Mouse (Mus musculus): Measurements from ENCODE around the gene Cdcp2. TPM values are rescaled to one million over a fixed set of nuclear protein-coding genes. Genes with fewer than 3 reads are reported as not detected.

Gene Cdcp2
- not detected in 2 replicates for polyA plus RNA-seq (2015; fragmentation: Nextera tagmentation; extraction: Ambion mirVana)

DNA sequence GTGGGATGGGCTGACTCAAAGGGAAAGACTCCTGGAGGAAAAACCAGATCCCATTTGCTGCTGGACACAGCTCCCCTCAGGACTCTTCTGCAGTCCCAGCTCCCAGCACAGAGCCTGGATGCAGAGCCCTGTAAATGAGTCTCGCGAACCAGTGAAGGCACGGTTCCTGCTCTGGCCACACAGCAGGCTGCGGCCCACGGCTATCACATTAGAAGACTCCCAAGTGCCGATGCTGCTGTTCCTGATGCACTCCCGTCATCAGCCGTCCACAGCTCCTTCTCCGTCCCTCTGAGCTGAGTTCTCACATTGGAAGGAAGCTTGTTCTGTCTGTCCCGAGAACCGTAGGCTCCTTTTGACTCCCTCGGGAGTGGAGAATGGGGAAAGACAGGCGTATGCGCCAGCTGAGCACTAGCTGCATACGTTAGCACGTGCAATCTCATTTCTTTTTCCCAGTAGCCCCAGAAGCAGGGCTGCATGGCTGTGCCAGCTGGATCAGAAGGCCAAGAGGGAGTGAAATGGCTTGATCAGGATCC, at the start of gene Cdcp2:
TSS of gene Cdcp2 (plus strand) at position 51 of the 533 bp plus-strand sequence.
- H3K4me3 ChIP-seq (ENCODE audit: low read length), result no peak within 1 kb of the TSS
- no peak within 1 kb of the TSS for H3K27ac ChIP-seq (ENCODE audit: low read length)
- H3K4me1 ChIP-seq (ENCODE audit: control insufficient read depth, insufficient read depth, low read length), result peaks cover 6% of the 10 kb centered on the region; the same call in 1 of the 2 replicates
- no peaks in the 10 kb centered on the region for H3K27me3 ChIP-seq (replicated peaks; ENCODE audit: control insufficient read depth, insufficient read depth, low read length)
- ATAC-seq, result no peak
- H3K4me2 ChIP-seq (ENCODE audit: low read depth, low read length), result no peak within 1 kb of the TSS
- H3K9me3 ChIP-seq (ENCODE audit: control insufficient read depth, low read length), result no peaks in the 10 kb centered on the region
- WGBS, result 69% methylated on average over 16 of the region's 16 CpGs
- no peaks in the 10 kb centered on the region for H3K36me3 ChIP-seq (ENCODE audit: control insufficient read depth, insufficient read depth, low read length)
- peak within 1 kb of the TSS; percentile 8; the same call in 1 of the 2 replicates for H3K9ac ChIP-seq (ENCODE audit: low read depth, low read length)

DNA sequence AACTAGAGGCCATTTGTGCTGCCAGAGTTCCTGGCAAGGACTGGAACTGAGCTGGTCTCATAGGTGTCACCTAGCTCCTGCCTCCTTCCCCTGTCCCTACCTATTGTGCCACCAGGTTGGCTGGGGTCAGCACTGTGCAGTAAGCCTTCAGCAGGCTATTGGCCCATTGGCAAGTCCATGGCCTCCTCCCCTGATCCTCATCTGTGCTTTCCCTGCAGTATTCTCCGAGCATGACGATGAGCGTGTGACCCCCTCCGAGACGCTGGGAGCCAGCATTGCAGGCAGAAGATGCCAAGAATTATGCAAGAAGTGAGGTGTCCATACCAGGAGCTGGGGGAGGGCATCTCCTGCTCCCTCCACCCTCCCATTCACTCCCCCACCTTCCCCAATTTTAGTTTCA, 48.9 kb upstream of the Cdcp2 start:
- Histone ChIP-seq H3K36me3 (ENCODE audit: control insufficient read depth, insufficient read depth, low read length) (peaks cover 18% of the 10 kb centered on the region), H3K4me2 (ENCODE audit: low read depth, low read length) (no peak overlapping the region), H3K9ac (ENCODE audit: low read depth, low read length) (no peak overlapping the region), H3K9me3 (ENCODE audit: control insufficient read depth, low read length) (no peaks in the 10 kb centered on the region), H3K27ac (ENCODE audit: low read length) (no peak overlapping the region), H3K4me3 (ENCODE audit: low read length) (no peak overlapping the region), H3K27me3 (replicated peaks; ENCODE audit: control insufficient read depth, insufficient read depth, low read length) (no peaks in the 10 kb centered on the region), H3K4me1 (ENCODE audit: control insufficient read depth, insufficient read depth, low read length) (no peaks in the 10 kb centered on the region)
- no peak for ATAC-seq
- 93% methylated on average over 5 of the region's 5 CpGs for WGBS

DNA sequence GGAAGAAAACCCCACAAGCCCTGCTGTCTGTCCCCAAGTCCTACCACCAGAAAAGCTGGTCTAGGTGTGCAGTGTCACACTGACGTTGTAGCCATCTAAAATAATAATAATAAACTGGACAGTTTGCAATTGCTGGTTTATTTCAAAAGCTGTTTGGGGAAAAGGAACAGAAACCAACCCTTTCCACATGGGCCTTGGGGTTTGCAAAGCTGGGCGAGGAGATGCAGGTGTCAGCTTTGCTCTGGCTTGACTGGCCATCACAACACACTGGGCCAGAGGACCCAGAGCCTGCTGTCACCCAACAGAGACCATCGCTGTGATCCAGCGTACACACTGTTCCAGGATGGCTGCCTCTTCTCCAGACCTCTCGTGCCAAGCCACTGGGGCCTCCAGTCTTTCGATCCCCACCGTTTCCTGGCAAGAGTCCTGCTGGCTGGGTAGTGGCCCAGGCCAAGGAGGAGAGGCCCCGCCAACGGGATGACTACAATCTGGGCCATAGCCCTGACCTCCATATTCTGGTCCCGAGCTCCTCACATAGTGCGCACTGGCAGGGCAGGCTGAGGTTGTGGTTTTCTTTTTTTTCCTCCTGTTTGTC, 48.0 kb upstream of the Cdcp2 start:
- 88% methylated on average over 11 of the region's 11 CpGs for WGBS
- Histone ChIP-seq H3K4me1 (ENCODE audit: control insufficient read depth, insufficient read depth, low read length) (no peaks in the 10 kb centered on the region), H3K4me3 (ENCODE audit: low read length) (no peak overlapping the region), H3K4me2 (ENCODE audit: low read depth, low read length) (no peak overlapping the region), H3K27ac (ENCODE audit: low read length) (no peak overlapping the region), H3K9ac (ENCODE audit: low read depth, low read length) (no peak overlapping the region), H3K36me3 (ENCODE audit: control insufficient read depth, insufficient read depth, low read length) (peaks cover 16% of the 10 kb centered on the region), H3K27me3 (replicated peaks; ENCODE audit: control insufficient read depth, insufficient read depth, low read length) (no peaks in the 10 kb centered on the region), H3K9me3 (ENCODE audit: control insufficient read depth, low read length) (no peaks in the 10 kb centered on the region)
- no peak for ATAC-seq

DNA sequence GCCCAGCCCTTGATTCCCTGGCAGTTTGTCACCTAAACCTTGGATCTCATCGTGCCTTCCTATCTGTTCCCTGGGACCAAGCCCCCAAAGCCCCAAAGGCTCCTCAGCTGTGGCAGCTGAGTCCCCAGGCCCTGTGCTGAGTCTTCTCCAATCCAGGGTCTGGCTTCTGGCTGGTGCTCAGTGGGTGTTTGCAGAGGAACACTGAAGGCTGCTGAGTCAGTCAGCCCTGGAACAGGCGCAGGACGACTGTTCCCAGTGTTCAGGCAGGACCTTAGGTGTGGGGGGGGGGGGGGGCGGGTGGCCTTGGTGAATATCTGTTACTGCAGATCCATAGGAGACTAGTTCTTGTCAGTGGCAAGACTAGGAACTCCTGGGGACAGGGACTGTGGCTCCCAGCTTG, 44.8 kb upstream of the Cdcp2 start:
- no peak overlapping the region for H3K27ac ChIP-seq (ENCODE audit: low read length)
- H3K9ac ChIP-seq (ENCODE audit: low read depth, low read length), result no peak overlapping the region
- peaks cover 10% of the 10 kb centered on the region for H3K36me3 ChIP-seq (ENCODE audit: control insufficient read depth, insufficient read depth, low read length)
- no peak overlapping the region for H3K4me3 ChIP-seq (ENCODE audit: low read length)
- H3K27me3 ChIP-seq (replicated peaks; ENCODE audit: control insufficient read depth, insufficient read depth, low read length), result no peaks in the 10 kb centered on the region
- no peaks in the 10 kb centered on the region for H3K9me3 ChIP-seq (ENCODE audit: control insufficient read depth, low read length)
- WGBS, result 47% methylated on average over 4 of the region's 4 CpGs
- H3K4me2 ChIP-seq (ENCODE audit: low read depth, low read length), result no peak overlapping the region
- no peaks in the 10 kb centered on the region for H3K4me1 ChIP-seq (ENCODE audit: control insufficient read depth, insufficient read depth, low read length)
- no peak for ATAC-seq

DNA sequence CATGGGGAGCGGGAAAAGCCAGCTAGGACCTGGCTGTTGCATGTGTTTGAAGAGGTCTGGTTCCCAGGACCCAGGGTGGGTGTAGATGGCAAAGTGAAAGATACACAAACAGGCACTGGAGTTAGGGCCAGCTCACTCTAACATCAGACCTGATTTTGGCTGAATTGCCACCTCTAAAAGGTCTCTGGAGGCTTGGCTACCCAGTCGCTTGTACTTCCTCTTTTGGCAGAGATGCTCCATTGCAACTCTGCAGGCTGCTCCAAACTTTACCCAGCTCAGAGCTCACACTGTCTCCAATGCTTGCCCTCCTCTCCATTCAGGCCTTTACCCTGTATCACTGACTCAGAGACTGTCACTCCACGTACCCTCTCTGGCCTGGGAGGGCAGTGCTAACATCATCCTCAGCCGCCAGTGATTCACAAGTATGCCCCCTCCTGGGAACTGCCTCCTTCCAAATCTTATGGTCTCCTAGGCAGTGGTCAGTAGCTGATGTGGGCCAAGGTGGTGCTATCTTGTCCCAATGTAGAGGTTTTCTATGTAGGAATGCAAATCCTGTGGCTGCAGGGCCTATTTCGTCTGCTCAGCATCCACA, 43.6 kb upstream of the Cdcp2 start:
- no peak overlapping the region for H3K27ac ChIP-seq (ENCODE audit: low read length)
- WGBS, result 57% methylated on average over 5 of the region's 5 CpGs
- no peak overlapping the region for H3K4me3 ChIP-seq (ENCODE audit: low read length)
- H3K4me2 ChIP-seq (ENCODE audit: low read depth, low read length), result no peak overlapping the region
- no peaks in the 10 kb centered on the region for H3K9me3 ChIP-seq (ENCODE audit: control insufficient read depth, low read length)
- no peaks in the 10 kb centered on the region for H3K27me3 ChIP-seq (replicated peaks; ENCODE audit: control insufficient read depth, insufficient read depth, low read length)
- H3K9ac ChIP-seq (ENCODE audit: low read depth, low read length), result no peak overlapping the region
- no peaks in the 10 kb centered on the region for H3K4me1 ChIP-seq (ENCODE audit: control insufficient read depth, insufficient read depth, low read length)
- H3K36me3 ChIP-seq (ENCODE audit: control insufficient read depth, insufficient read depth, low read length), result peaks cover 3% of the 10 kb centered on the region; the same call in 1 of the 2 replicates
- ATAC-seq, result no peak

DNA sequence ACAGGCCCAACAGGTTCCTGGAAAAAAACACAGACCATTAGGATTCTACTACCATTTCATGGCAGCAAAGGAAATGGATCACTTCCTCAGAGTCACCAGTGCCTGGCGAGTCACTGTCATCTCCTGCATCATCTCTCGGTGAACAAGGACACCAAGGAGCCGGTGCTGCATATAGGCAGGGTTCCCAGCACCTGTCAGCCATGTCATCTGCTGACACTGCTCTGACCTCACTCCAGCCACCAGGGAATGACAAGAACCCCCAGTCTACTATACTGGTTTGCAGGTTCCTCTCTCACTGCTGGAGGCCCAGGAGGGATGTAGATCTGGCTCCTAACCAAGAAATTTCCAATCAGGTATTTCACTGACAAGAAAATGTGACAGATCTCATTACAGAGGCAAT, 40.6 kb upstream of the Cdcp2 start:
- Histone ChIP-seq H3K4me1 (ENCODE audit: control insufficient read depth, insufficient read depth, low read length) (no peaks in the 10 kb centered on the region), H3K36me3 (ENCODE audit: control insufficient read depth, insufficient read depth, low read length) (peaks cover 3% of the 10 kb centered on the region; the same call in 1 of the 2 replicates)

DNA sequence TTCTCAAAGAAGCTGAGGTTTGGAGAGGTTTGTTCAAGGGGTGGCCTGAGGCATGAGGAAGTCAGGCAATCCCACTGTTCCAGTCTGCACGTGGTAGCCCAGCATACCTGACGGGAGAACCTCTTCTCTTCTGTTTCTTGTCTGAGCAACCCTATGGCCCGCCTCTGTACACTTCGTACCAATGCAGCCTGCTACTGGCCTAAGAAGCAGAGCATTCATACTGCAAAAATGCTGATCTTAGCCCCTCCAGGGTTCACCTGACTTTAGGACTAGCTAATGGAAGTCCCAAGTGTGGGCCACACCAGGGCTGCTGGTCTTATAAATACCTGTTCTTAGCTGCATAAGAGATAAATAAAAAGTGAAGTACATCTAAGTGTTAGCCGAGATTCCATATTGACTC, 38.3 kb upstream of the Cdcp2 start:
- no peak overlapping the region for H3K4me3 ChIP-seq (ENCODE audit: low read length)
- H3K36me3 ChIP-seq (ENCODE audit: control insufficient read depth, insufficient read depth, low read length), result peaks cover 14% of the 10 kb centered on the region; the same call in 1 of the 2 replicates
- H3K4me2 ChIP-seq (ENCODE audit: low read depth, low read length), result no peak overlapping the region
- H3K27ac ChIP-seq (ENCODE audit: low read length), result no peak overlapping the region
- WGBS, result 91% methylated on average over 5 of the region's 5 CpGs
- no peaks in the 10 kb centered on the region for H3K27me3 ChIP-seq (replicated peaks; ENCODE audit: control insufficient read depth, insufficient read depth, low read length)
- H3K4me1 ChIP-seq (ENCODE audit: control insufficient read depth, insufficient read depth, low read length), result no peaks in the 10 kb centered on the region
- H3K9ac ChIP-seq (ENCODE audit: low read depth, low read length), result no peak overlapping the region
- H3K9me3 ChIP-seq (ENCODE audit: control insufficient read depth, low read length), result no peaks in the 10 kb centered on the region
- no peak for ATAC-seq

More for the DNA sequence above, 40.6 kb upstream of the Cdcp2 start:
- Histone ChIP-seq H3K4me2 (ENCODE audit: low read depth, low read length) (no peak overlapping the region), H3K9me3 (ENCODE audit: control insufficient read depth, low read length) (no peaks in the 10 kb centered on the region), H3K27ac (ENCODE audit: low read length) (no peak overlapping the region), H3K4me3 (ENCODE audit: low read length) (no peak overlapping the region), H3K9ac (ENCODE audit: low read depth, low read length) (no peak overlapping the region), H3K27me3 (replicated peaks; ENCODE audit: control insufficient read depth, insufficient read depth, low read length) (no peaks in the 10 kb centered on the region)
- 84% methylated on average over 3 of the region's 3 CpGs for WGBS
- ATAC-seq, result no peak

DNA sequence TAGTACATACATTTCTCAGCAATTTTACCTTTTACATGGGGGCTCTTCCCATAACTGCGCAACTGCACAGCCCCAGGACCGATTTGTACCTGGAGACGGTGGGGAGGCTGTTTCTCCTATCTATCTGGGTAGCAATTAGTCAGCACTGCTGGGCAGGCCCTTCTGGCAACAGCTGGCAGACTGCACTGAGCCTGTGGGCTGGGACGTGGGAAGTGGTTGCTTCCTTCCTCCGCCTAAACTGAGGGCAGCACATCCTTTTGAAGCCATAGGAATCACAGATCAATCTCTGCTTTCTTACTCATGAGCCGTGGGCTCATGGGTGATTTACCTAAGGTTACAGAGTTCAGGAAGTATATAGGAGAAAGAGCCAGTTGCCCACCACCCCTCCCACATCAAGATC, 37.9 kb upstream of the Cdcp2 start:
- Histone ChIP-seq H3K9me3 (ENCODE audit: control insufficient read depth, low read length) (no peaks in the 10 kb centered on the region), H3K36me3 (ENCODE audit: control insufficient read depth, insufficient read depth, low read length) (peaks cover 14% of the 10 kb centered on the region; the same call in 1 of the 2 replicates), H3K9ac (ENCODE audit: low read depth, low read length) (no peak overlapping the region), H3K4me1 (ENCODE audit: control insufficient read depth, insufficient read depth, low read length) (no peaks in the 10 kb centered on the region), H3K27ac (ENCODE audit: low read length) (no peak overlapping the region), H3K27me3 (replicated peaks; ENCODE audit: control insufficient read depth, insufficient read depth, low read length) (no peaks in the 10 kb centered on the region), H3K4me3 (ENCODE audit: low read length) (no peak overlapping the region), H3K4me2 (ENCODE audit: low read depth, low read length) (no peak overlapping the region)
- ATAC-seq, result no peak
- 83% methylated on average over 6 of the region's 6 CpGs for WGBS

DNA sequence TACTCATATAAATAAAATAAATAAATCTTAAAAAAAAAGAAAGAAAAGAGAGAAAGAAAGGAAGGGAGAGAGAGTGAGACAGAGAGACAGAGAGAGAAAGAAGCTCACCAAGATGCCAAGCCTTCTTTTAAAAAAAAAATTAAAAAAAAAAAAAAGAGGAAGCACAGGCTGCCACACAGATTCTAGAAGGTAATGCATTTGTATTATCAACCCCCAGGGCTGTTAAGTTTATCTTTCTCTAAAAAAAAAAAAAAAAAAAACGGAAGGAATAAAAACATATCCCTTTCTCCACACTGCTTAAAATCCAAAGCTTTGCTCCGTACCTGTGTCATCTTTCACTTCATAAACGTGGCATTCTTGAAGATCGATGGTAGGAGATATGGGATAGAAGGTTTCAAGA, 35.1 kb upstream of the Cdcp2 start:
- H3K9me3 ChIP-seq (ENCODE audit: control insufficient read depth, low read length), result no peaks in the 10 kb centered on the region
- H3K4me1 ChIP-seq (ENCODE audit: control insufficient read depth, insufficient read depth, low read length), result peaks cover 6% of the 10 kb centered on the region; the same call in 1 of the 2 replicates
- H3K9ac ChIP-seq (ENCODE audit: low read depth, low read length), result no peak overlapping the region
- WGBS, result 91% methylated on average over 4 of the region's 4 CpGs
- H3K4me2 ChIP-seq (ENCODE audit: low read depth, low read length), result no peak overlapping the region
- H3K36me3 ChIP-seq (ENCODE audit: control insufficient read depth, insufficient read depth, low read length), result peaks cover 18% of the 10 kb centered on the region
- no peak overlapping the region for H3K4me3 ChIP-seq (ENCODE audit: low read length)
- ATAC-seq, result no peak
- H3K27ac ChIP-seq (ENCODE audit: low read length), result no peak overlapping the region
- no peaks in the 10 kb centered on the region for H3K27me3 ChIP-seq (replicated peaks; ENCODE audit: control insufficient read depth, insufficient read depth, low read length)
